10 mouse cellular contexts compared by ENCODE assay signal in the genomic region with DNA sequence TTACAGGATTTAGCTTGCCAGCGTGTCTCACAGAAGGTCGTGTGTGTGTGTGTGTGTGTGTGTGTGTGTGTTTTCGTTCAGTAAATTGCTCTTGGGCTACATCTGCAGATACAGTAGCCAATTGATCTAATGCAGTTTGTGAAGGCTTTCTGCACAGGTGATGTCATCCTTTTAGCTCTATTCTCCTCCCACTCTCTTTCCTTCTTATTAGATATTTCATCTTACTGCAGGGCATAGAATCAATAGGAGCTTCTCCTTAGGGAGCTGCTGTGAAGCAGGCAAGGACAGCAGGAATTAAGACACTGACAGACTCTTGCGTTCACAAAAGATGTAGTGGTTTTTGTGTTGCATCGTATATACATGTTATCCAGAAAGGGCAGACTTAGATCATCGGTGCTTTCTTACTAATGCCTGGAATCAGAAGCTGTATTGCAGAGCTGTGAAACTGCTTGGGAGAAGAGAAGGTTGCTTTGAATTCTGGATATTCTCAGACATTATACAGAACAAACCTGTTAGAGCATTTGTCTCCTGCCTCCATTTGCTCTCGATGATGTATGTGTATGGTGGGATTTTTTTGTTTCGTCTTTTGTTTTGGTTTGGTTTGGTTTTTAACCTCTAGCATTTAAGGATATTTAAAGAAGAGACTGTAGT.
DNase-seq lines count a peak whose midpoint lies in the region; ATAC-seq and TF ChIP-seq lines count a peak whose summit lies in the region.
"Had no signal": no experiment of that assay in that cellular context is flagged by ENCODE, and none has a peak within 500 bp of the region (broad histone marks: within the 10 kb centered on the region; RNA-seq: fewer than 3 reads in every experiment).

No protein-coding gene starts in this region.

- intact Hi-C loops in gastrocnemius, adult 2 months (cut with DNase I) = no loop called here

- TF ChIP-seq CTCF in brain, embryonic 14.5 days (IDR thresholded peaks at IDR 0.05; ENCODE audit: borderline replicate concordance, extremely low read depth, insufficient read depth, insufficient read length) = no peak
- TF ChIP-seq CTCF in gastrocnemius, adult 2 months (IDR thresholded peaks at IDR 0.05) = no peak

- no peak overlapping the region for H3K9ac ChIP-seq in forebrain, embryonic 12.5 days
- H3K9ac ChIP-seq in forebrain, embryonic 11.5 days (ENCODE audit: low read length) = no peak overlapping the region
- H3K9ac ChIP-seq in hindbrain, embryonic 12.5 days = no peak overlapping the region
- peak overlapping the region; percentile 64 for H3K9ac ChIP-seq in midbrain, embryonic 16.5 days (ENCODE audit: low read depth, low read length)
- H3K9ac ChIP-seq: lung, embryonic 15.5 days had no signal

- no peaks in the 10 kb centered on the region for H3K9me3 ChIP-seq in forebrain, embryonic 12.5 days
- H3K9me3 ChIP-seq in forebrain, embryonic 11.5 days (ENCODE audit: control insufficient read depth, low read length) = no peaks in the 10 kb centered on the region
- no peaks in the 10 kb centered on the region for H3K9me3 ChIP-seq in hindbrain, embryonic 12.5 days (replicated peaks)
- H3K9me3 ChIP-seq in midbrain, embryonic 16.5 days (replicated peaks; ENCODE audit: control insufficient read depth, low read length, poor library complexity, severe bottlenecking) = no peaks in the 10 kb centered on the region
- H3K9me3 ChIP-seq in embryonic facial prominence, embryonic 10.5 days = no peaks in the 10 kb centered on the region
- H3K9me3 ChIP-seq: limb, embryonic 10.5 days; lung, embryonic 15.5 days had no signal

- WGBS in forebrain, embryonic 12.5 days = 82% methylated on average over 8 of the region's 8 CpGs
- 85% methylated on average over 8 of the region's 8 CpGs for WGBS in forebrain, embryonic 11.5 days
- 80% methylated on average over 8 of the region's 8 CpGs for WGBS in hindbrain, embryonic 12.5 days
- WGBS in midbrain, embryonic 16.5 days = 40% methylated on average over 8 of the region's 8 CpGs
- WGBS in embryonic facial prominence, embryonic 10.5 days = 88% methylated on average over 8 of the region's 8 CpGs

- TF ChIP-seq POLR2A in brain, embryonic 14.5 days (IDR thresholded peaks at IDR 0.05; ENCODE audit: borderline replicate concordance, extremely low read depth, insufficient read depth, insufficient read length, poor library complexity, severe bottlenecking) = no peak

- no peak for DNase-seq in forebrain, embryonic 11.5 days (ENCODE audit: low spot score)
- peak; percentile 78 for DNase-seq in brain, embryonic 14.5 days (ENCODE audit: low read depth)
- DNase-seq in embryonic facial prominence, embryonic 10.5 days (ENCODE audit: low spot score) = no peak
- no peak for DNase-seq in embryo, embryonic 10.5 days (ENCODE audit: low spot score)
- DNase-seq in gastrocnemius, adult 2 months = no peak

- H3K27ac ChIP-seq in forebrain, embryonic 12.5 days = peak overlapping the region; percentile 47; the same call in 1 of the 2 replicates
- no peak overlapping the region for H3K27ac ChIP-seq in forebrain, embryonic 11.5 days (ENCODE audit: low read depth, low read length)
- H3K27ac ChIP-seq in hindbrain, embryonic 12.5 days = peak overlapping the region; percentile 66
- H3K27ac ChIP-seq in midbrain, embryonic 16.5 days (ENCODE audit: low read length) = peak overlapping the region; percentile 88
- H3K27ac ChIP-seq in embryonic facial prominence, embryonic 10.5 days (replicated peaks) = no peak overlapping the region
- no peak overlapping the region for H3K27ac ChIP-seq in gastrocnemius, adult 2 months
- H3K27ac ChIP-seq: limb, embryonic 10.5 days; lung, embryonic 15.5 days had no signal

- H3K4me1 ChIP-seq in forebrain, embryonic 12.5 days = peaks cover 4% of the 10 kb centered on the region; the same call in 1 of the 2 replicates
- H3K4me1 ChIP-seq in forebrain, embryonic 11.5 days (replicated peaks; ENCODE audit: control insufficient read depth, insufficient read depth, low read length) = no peaks in the 10 kb centered on the region
- no peaks in the 10 kb centered on the region; the same call in 1 of the 2 replicates for H3K4me1 ChIP-seq in hindbrain, embryonic 12.5 days
- peaks cover 3% of the 10 kb centered on the region; the same call in 1 of the 2 replicates for H3K4me1 ChIP-seq in midbrain, embryonic 16.5 days (ENCODE audit: control insufficient read depth, insufficient read depth, low read length)
- 0 out of 2 replicates have a peak, but pooled peaks cover 5% of the 10 kb centered on the region for H3K4me1 ChIP-seq in embryonic facial prominence, embryonic 10.5 days
- H3K4me1 ChIP-seq: limb, embryonic 10.5 days; lung, embryonic 15.5 days had no signal

- H3K36me3 ChIP-seq in forebrain, embryonic 12.5 days (replicated peaks) = no peaks in the 10 kb centered on the region
- no peaks in the 10 kb centered on the region for H3K36me3 ChIP-seq in forebrain, embryonic 11.5 days (ENCODE audit: control insufficient read depth, insufficient read depth, low read length)
- H3K36me3 ChIP-seq in hindbrain, embryonic 12.5 days = no peaks in the 10 kb centered on the region
- H3K36me3 ChIP-seq in midbrain, embryonic 16.5 days (ENCODE audit: control insufficient read depth, insufficient read depth, low read length) = no peaks in the 10 kb centered on the region
- H3K36me3 ChIP-seq in embryonic facial prominence, embryonic 10.5 days (replicated peaks) = no peaks in the 10 kb centered on the region
- H3K36me3 ChIP-seq: limb, embryonic 10.5 days; lung, embryonic 15.5 days had no signal

- no peak overlapping the region for H3K4me2 ChIP-seq in forebrain, embryonic 12.5 days
- H3K4me2 ChIP-seq in forebrain, embryonic 11.5 days (ENCODE audit: low read depth, low read length, severe bottlenecking) = no peak overlapping the region
- H3K4me2 ChIP-seq in hindbrain, embryonic 12.5 days (replicated peaks) = peak overlapping the region; percentile 18; the same call in 1 of the 2 replicates
- peak overlapping the region; percentile 53 for H3K4me2 ChIP-seq in midbrain, embryonic 16.5 days (ENCODE audit: low read length)
- H3K4me2 ChIP-seq: lung, embryonic 15.5 days had no signal

- H3K27me3 ChIP-seq in forebrain, embryonic 12.5 days = no peaks in the 10 kb centered on the region
- no peaks in the 10 kb centered on the region for H3K27me3 ChIP-seq in forebrain, embryonic 11.5 days (ENCODE audit: control insufficient read depth, insufficient read depth, low read length)
- H3K27me3 ChIP-seq in hindbrain, embryonic 12.5 days = no peaks in the 10 kb centered on the region
- no peaks in the 10 kb centered on the region for H3K27me3 ChIP-seq in midbrain, embryonic 16.5 days (ENCODE audit: control insufficient read depth, insufficient read depth, low read depth, low read length)
- no peaks in the 10 kb centered on the region for H3K27me3 ChIP-seq in embryonic facial prominence, embryonic 10.5 days (replicated peaks; ENCODE audit: low read depth, poor library complexity, severe bottlenecking)
- H3K27me3 ChIP-seq: lung, embryonic 15.5 days had no signal

- ATAC-seq in forebrain, embryonic 12.5 days (ENCODE audit: low FRiP score) = no peak
- ATAC-seq in forebrain, embryonic 11.5 days (replicated peaks; ENCODE audit: low FRiP score) = no peak
- no peak for ATAC-seq in hindbrain, embryonic 12.5 days (ENCODE audit: low FRiP score)
- peak; percentile 78 for ATAC-seq in midbrain, embryonic 16.5 days

- no peak overlapping the region for H3K4me3 ChIP-seq in forebrain, embryonic 12.5 days (replicated peaks)
- H3K4me3 ChIP-seq in forebrain, embryonic 11.5 days (ENCODE audit: low read depth, low read length) = no peak overlapping the region
- H3K4me3 ChIP-seq in hindbrain, embryonic 12.5 days = peak overlapping the region; percentile 13
- peak overlapping the region; percentile 46 for H3K4me3 ChIP-seq in midbrain, embryonic 16.5 days (ENCODE audit: low read depth, low read length)
- H3K4me3 ChIP-seq in embryonic facial prominence, embryonic 10.5 days = no peak overlapping the region
- no peak overlapping the region for H3K4me3 ChIP-seq in gastrocnemius, adult 2 months
- H3K4me3 ChIP-seq: limb, embryonic 10.5 days; lung, embryonic 15.5 days had no signal

Comparison
In these comparisons a context has a peak if more than half of its experiments do, and no peak if none do; other contexts are left out.
1. H3K27ac ChIP-seq: peak in forebrain, embryonic 12.5 days (single experiment), hindbrain, embryonic 12.5 days (single experiment) and midbrain, embryonic 16.5 days (single experiment); none in forebrain, embryonic 11.5 days (single experiment), embryonic facial prominence, embryonic 10.5 days (single experiment) and gastrocnemius, adult 2 months (single experiment).
2. H3K4me2 ChIP-seq: peak in hindbrain, embryonic 12.5 days (single experiment) and midbrain, embryonic 16.5 days (single experiment); none in forebrain, embryonic 12.5 days (single experiment) and forebrain, embryonic 11.5 days (single experiment).
3. H3K4me3 ChIP-seq: peak in hindbrain, embryonic 12.5 days (single experiment) and midbrain, embryonic 16.5 days (single experiment); none in forebrain, embryonic 12.5 days (single experiment), forebrain, embryonic 11.5 days (single experiment), embryonic facial prominence, embryonic 10.5 days (single experiment) and gastrocnemius, adult 2 months (single experiment).